In the genomic region with DNA sequence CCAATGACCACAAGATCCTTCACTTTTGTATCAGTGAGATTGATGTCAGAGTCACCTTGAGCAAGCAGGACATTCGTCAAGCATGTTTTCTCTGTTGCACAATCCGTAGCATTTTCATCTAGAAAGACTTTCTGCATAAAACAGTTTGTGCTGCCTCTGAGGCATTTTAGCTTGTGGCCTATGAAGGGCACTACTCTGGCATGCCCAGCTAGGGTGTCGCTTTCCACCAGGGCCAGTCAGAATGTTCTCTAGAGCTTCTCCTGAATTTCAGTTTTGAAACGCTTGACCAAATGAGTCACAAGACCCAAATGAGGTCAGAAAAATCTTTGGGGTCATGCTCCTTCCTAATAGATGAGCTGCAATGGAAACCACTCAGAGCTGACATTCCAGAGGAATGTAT, we compare ENCODE assay signal across 17 mouse cellular contexts.
DNase-seq lines count a peak whose midpoint lies in the region; ATAC-seq lines count a peak whose summit lies in the region.
"Had no signal": no experiment of that assay in that cellular context is flagged by ENCODE, and none has a peak within 500 bp of the region (broad histone marks: within the 10 kb centered on the region; RNA-seq: fewer than 3 reads in every experiment).

No protein-coding gene starts in this region.

- 0 out of 2 replicates have a peak overlapping the region, but pooled peaks have one; percentile 66 for H3K27ac ChIP-seq in forebrain, embryonic 12.5 days
- no peak overlapping the region for H3K27ac ChIP-seq in forebrain, embryonic 11.5 days (ENCODE audit: low read depth, low read length)
- H3K27ac ChIP-seq in midbrain, embryonic 12.5 days (replicated peaks) = peak overlapping the region; percentile 85
- H3K27ac ChIP-seq in midbrain, embryonic 16.5 days (ENCODE audit: low read length) = no peak overlapping the region
- H3K27ac ChIP-seq: limb, embryonic 12.5 days; liver, embryonic 13.5 days; neural tube, embryonic 12.5 days; stomach, embryonic 15.5 days had no signal

- no peaks in the 10 kb centered on the region for H3K36me3 ChIP-seq in forebrain, embryonic 12.5 days (replicated peaks)
- H3K36me3 ChIP-seq in forebrain, embryonic 11.5 days (ENCODE audit: control insufficient read depth, insufficient read depth, low read length) = no peaks in the 10 kb centered on the region
- H3K36me3 ChIP-seq in midbrain, embryonic 12.5 days = no peaks in the 10 kb centered on the region
- H3K36me3 ChIP-seq in midbrain, embryonic 16.5 days (ENCODE audit: control insufficient read depth, insufficient read depth, low read length) = no peaks in the 10 kb centered on the region
- H3K36me3 ChIP-seq: limb, embryonic 12.5 days; liver, embryonic 13.5 days; neural tube, embryonic 12.5 days; stomach, embryonic 15.5 days had no signal

- H3K4me1 ChIP-seq in forebrain, embryonic 12.5 days = peaks cover 34% of the 10 kb centered on the region
- peaks cover 5% of the 10 kb centered on the region; the same call in 1 of the 2 replicates for H3K4me1 ChIP-seq in forebrain, embryonic 11.5 days (replicated peaks; ENCODE audit: control insufficient read depth, insufficient read depth, low read length)
- peaks cover 33% of the 10 kb centered on the region for H3K4me1 ChIP-seq in midbrain, embryonic 12.5 days
- peaks cover 19% of the 10 kb centered on the region for H3K4me1 ChIP-seq in midbrain, embryonic 16.5 days (ENCODE audit: control insufficient read depth, insufficient read depth, low read length)
- H3K4me1 ChIP-seq: limb, embryonic 12.5 days; liver, embryonic 13.5 days; stomach, embryonic 15.5 days had no signal

- H3K4me2 ChIP-seq in forebrain, embryonic 12.5 days = no peak overlapping the region
- no peak overlapping the region for H3K4me2 ChIP-seq in forebrain, embryonic 11.5 days (ENCODE audit: low read depth, low read length, severe bottlenecking)
- H3K4me2 ChIP-seq in midbrain, embryonic 12.5 days (replicated peaks) = no peak overlapping the region
- H3K4me2 ChIP-seq in midbrain, embryonic 16.5 days (ENCODE audit: low read length) = no peak overlapping the region
- H3K4me2 ChIP-seq: limb, embryonic 12.5 days; liver, embryonic 13.5 days; neural tube, embryonic 12.5 days; stomach, embryonic 15.5 days had no signal

- no peak overlapping the region for H3K4me3 ChIP-seq in forebrain, embryonic 12.5 days (replicated peaks)
- no peak overlapping the region for H3K4me3 ChIP-seq in forebrain, embryonic 11.5 days (ENCODE audit: low read depth, low read length)
- H3K4me3 ChIP-seq in midbrain, embryonic 12.5 days = no peak overlapping the region
- no peak overlapping the region for H3K4me3 ChIP-seq in midbrain, embryonic 16.5 days (ENCODE audit: low read depth, low read length)
- H3K4me3 ChIP-seq: erythroblast, embryonic 14.5 days; limb, embryonic 12.5 days; liver, embryonic 13.5 days; neural tube, embryonic 12.5 days; stomach, embryonic 15.5 days had no signal

- H3K9me3 ChIP-seq in forebrain, embryonic 12.5 days = no peaks in the 10 kb centered on the region
- peaks cover 4% of the 10 kb centered on the region; the same call in 1 of the 2 replicates for H3K9me3 ChIP-seq in forebrain, embryonic 11.5 days (ENCODE audit: control insufficient read depth, low read length)
- peaks cover 4% of the 10 kb centered on the region; the same call in 1 of the 2 replicates for H3K9me3 ChIP-seq in midbrain, embryonic 12.5 days
- H3K9me3 ChIP-seq in midbrain, embryonic 16.5 days (replicated peaks; ENCODE audit: control insufficient read depth, low read length, poor library complexity, severe bottlenecking) = no peaks in the 10 kb centered on the region; the same call in 1 of the 2 replicates
- H3K9me3 ChIP-seq: limb, embryonic 12.5 days; liver, embryonic 13.5 days; neural tube, embryonic 12.5 days; stomach, embryonic 15.5 days had no signal

- DNase-seq in forebrain, embryonic 11.5 days (ENCODE audit: low spot score) = no peak
- DNase-seq in lung, postnatal 14 days = peak; percentile 3
- DNase-seq in left cerebral cortex, postnatal 36 days (ENCODE audit: low spot score in 2 of 2) = no peak
- DNase-seq: cerebellum, adult 2 months; gastrocnemius, postnatal 10 days; kidney, adult 2 months; kidney, postnatal 25 days; layer of hippocampus, adult 9-11 months; liver, embryonic 13.5 days had no signal

- no peak overlapping the region for H3K9ac ChIP-seq in forebrain, embryonic 12.5 days
- H3K9ac ChIP-seq in forebrain, embryonic 11.5 days (ENCODE audit: low read length) = no peak overlapping the region
- H3K9ac ChIP-seq in midbrain, embryonic 12.5 days (replicated peaks) = no peak overlapping the region
- no peak overlapping the region for H3K9ac ChIP-seq in midbrain, embryonic 16.5 days (ENCODE audit: low read depth, low read length)
- H3K9ac ChIP-seq: limb, embryonic 12.5 days; liver, embryonic 13.5 days; neural tube, embryonic 12.5 days; stomach, embryonic 15.5 days had no signal

- intact Hi-C loops in left cerebral cortex, postnatal 36 days (cut with DNase I) = no loop called here

- ATAC-seq in forebrain, embryonic 12.5 days (ENCODE audit: low FRiP score) = no peak
- no peak for ATAC-seq in forebrain, embryonic 11.5 days (replicated peaks; ENCODE audit: low FRiP score)
- no peak for ATAC-seq in midbrain, embryonic 12.5 days (ENCODE audit: low FRiP score, low read depth)
- ATAC-seq in midbrain, embryonic 16.5 days = no peak
- ATAC-seq in frontal cortex, adult (ENCODE audit: low TSS enrichment) = no peak

- WGBS in forebrain, embryonic 12.5 days = 77% methylated on average over 4 of the region's 4 CpGs
- 79% methylated on average over 4 of the region's 4 CpGs for WGBS in forebrain, embryonic 11.5 days
- WGBS in midbrain, embryonic 12.5 days = 59% methylated on average over 4 of the region's 4 CpGs
- WGBS in midbrain, embryonic 16.5 days = 64% methylated on average over 4 of the region's 4 CpGs

- H3K27me3 ChIP-seq in forebrain, embryonic 12.5 days = no peaks in the 10 kb centered on the region
- H3K27me3 ChIP-seq in forebrain, embryonic 11.5 days (ENCODE audit: control insufficient read depth, insufficient read depth, low read length) = no peaks in the 10 kb centered on the region
- no peaks in the 10 kb centered on the region for H3K27me3 ChIP-seq in midbrain, embryonic 12.5 days
- H3K27me3 ChIP-seq in midbrain, embryonic 16.5 days (ENCODE audit: control insufficient read depth, insufficient read depth, low read depth, low read length) = no peaks in the 10 kb centered on the region
- H3K27me3 ChIP-seq: limb, embryonic 12.5 days; liver, embryonic 13.5 days; neural tube, embryonic 12.5 days; stomach, embryonic 15.5 days had no signal

Comparison
In these comparisons a context has a peak if more than half of its experiments do, and no peak if none do; other contexts are left out.
1. H3K27ac ChIP-seq: peak in forebrain, embryonic 12.5 days (single experiment) and midbrain, embryonic 12.5 days (single experiment); none in forebrain, embryonic 11.5 days (single experiment) and midbrain, embryonic 16.5 days (single experiment).